Mouse (Mus musculus): ENCODE measurements around the gene Utp15. TPM values are rescaled to one million over a fixed set of nuclear protein-coding genes. Genes with fewer than 3 reads are reported as not detected.

Utp15 gene
- total RNA-seq, 2 experiments from 2014 or later, result 16.4 to 20.1 TPM

Other genes starting within 250 kb of the Utp15 start
- 10 to 100 TPM; 14.2 to 28.0 TPM for gene Arhgef28, start 56.6 kb downstream of the Utp15 start, total RNA-seq (2021)
- gene Ankra2, start within 50 bp of the Utp15 start, total RNA-seq (2021), result 10 to 100 TPM; 15.4 to 22.9 TPM
- gene Gm21976, start 16.8 kb upstream of the Utp15 start, total RNA-seq (2021), result not detected
- 100 to 1,000 TPM; 298 to 383 TPM for gene Btf3, start 54.0 kb upstream of the Utp15 start, total RNA-seq (2021)
- under 1 TPM; 0.50 to 0.54 TPM for gene Foxd1, start 91.2 kb upstream of the Utp15 start, total RNA-seq (2021)
- not detected for gene Gm10320, start 229.0 kb upstream of the Utp15 start, total RNA-seq (2021)